Mouse (Mus musculus) ovary, adult 10 weeks (tissue): ENCODE measurements around the gene Ttll9. TPM values are rescaled to one million over a fixed set of nuclear protein-coding genes. Genes with fewer than 3 reads are reported as not detected.

Experiments used
- polyA plus RNA-seq: library from polyadenylated mRNA; stranded (reverse); fragments of 350-450 nt; fragmentation: Illumina TruSeq; extraction: RNeasy Lipid Tissue Mini Kit (QIAGEN cat#74804); gene quantifications from one replicate; pipeline ENCODE4 v1.2.3, GENCODE M21; 2014

Ttll9 gene
- not detected for polyA plus RNA-seq

DNA sequence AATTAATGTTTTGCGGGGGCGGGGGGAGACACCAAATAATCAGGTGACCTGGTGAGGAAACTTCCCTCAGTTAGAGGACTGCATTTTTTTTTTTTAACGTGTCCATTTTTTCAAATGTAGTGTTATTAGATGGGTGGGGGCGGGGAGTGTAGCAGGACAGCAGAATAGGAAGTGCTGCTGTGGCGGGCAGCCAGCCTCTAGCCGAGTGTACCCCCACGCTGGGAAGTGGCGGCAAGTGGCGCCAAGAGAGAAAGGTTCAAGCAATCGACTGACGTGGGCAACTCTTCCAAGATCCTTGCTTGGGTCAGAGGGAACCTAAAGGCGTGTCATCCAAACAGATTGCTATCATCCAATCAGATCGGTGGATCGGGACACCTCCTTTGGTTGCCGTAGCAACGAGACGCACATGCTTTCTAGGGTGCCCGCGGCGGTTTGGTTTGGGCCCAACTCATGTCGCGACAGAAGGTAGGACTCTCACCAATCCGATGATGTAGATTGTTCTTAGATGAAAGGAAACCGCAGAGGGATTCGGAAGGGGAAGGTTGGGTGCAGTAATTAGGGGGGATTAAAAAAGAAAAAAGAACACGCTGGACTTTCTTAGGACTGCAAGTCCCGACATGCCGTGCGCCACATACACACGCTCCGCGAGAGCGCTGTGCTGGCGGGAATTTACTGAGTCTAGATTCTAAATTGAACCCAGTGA is at the start of gene Ttll9:
Ttll9 (plus strand) TSS at position 395 of the 703 bp plus-strand sequence.

DNA sequence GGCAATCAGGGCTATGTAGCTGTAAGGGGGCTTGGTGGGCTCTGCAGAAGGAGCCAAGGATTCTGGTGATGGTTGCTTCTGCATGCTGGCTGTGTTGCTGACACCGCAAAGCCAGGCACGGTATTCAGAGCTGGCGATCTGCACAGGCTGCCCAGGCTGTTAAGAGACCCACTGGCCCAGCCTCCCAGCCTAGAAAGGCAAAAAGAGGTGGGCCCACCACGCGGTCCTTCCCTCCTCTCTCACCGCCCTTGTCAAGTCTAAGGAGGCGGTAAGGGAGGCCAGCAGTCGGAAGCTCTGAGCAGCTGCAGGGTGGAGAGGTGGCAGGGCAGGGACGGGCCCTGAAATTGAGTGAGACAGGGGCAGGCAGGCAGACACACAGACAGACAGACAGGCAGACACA is 29.2 kb upstream of the Ttll9 start, which contains the start of gene Foxs1:
Foxs1 (minus strand) TSS at position 161 of the 400 bp plus-strand sequence.

DNA sequence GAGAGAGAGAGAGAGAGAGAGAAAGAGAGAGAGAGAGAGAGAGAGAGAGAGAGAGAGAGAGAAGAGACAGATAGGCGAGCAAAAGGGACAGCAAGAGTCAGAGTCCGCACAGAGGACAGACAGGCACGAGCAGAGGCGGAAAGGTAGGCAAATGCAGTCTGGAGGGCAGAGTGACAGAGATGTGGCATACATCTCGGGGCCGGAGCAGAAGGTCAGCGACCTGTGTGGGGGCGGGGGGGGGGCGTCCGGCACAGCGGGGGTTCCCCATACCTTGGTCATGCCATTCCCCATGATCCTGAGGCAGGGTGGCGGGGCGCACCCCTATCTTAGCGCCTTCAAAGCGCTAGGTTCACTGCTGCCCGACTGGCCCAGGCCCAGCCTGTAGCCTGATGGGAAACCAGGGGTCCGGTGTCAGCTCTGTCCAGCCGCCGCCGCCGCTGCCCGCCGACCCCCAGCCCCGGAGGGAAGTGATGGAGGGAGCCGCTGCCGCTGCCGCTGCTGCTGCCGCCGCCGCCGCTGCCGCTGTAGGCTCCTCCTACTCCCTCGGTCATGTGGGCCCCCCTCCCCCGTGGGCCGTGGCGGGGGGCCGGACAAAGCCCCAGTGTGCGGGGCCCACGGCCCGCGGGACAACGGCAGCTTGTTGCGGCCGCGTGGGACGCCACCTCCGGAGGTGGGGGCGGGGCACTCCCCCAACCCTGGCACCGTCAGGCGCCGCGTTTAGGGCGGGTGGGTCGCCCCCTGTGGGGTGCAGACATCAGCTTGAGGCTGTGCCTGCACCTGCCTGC is 11.0 kb upstream of the Ttll9 start, which contains the start of gene Dusp15:
Dusp15 (minus strand) TSS at position 634 of the 785 bp plus-strand sequence.

DNA sequence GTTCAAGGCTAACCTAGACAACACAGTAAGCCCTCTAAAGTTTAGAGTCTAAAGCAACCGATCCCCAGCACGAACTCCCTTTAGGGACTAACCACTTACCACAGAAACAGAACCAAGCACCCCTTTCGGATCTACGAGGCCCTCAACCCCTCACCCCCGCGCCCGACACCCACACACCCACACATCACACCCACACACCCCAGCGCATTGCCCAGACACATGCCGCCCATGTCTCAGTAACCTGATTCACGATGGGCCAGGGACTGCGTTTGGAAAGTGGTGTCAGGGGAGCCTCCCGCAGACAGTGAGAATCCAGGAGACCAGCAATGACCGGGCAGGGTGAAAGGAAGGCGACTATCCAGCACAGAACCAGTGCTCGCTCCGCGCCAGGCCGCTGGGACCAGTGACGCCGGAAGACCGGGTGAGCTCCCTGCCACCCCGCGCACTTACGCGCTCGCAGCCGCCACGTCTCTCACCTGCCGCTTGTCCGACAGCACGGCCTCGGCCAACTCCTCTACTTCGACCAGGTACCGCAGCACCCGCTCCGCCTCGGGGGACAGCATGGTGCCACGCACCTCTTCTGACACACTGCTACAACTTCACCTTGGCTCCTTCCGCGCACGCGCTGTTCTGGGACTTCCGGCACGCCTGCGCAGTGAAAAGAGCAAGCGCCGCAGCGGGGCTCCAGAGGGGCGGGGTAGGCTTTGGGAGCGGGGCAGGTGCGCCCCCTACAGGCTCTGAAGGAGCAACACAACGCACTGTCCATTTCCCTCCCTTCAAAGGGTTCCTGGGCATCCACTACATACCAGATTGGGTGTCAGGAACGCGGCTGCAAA is 52.7 kb downstream of the Ttll9 start, which contains the start of gene Pdrg1:
Pdrg1 (minus strand) TSS at position 670 of the 836 bp plus-strand sequence.

DNA sequence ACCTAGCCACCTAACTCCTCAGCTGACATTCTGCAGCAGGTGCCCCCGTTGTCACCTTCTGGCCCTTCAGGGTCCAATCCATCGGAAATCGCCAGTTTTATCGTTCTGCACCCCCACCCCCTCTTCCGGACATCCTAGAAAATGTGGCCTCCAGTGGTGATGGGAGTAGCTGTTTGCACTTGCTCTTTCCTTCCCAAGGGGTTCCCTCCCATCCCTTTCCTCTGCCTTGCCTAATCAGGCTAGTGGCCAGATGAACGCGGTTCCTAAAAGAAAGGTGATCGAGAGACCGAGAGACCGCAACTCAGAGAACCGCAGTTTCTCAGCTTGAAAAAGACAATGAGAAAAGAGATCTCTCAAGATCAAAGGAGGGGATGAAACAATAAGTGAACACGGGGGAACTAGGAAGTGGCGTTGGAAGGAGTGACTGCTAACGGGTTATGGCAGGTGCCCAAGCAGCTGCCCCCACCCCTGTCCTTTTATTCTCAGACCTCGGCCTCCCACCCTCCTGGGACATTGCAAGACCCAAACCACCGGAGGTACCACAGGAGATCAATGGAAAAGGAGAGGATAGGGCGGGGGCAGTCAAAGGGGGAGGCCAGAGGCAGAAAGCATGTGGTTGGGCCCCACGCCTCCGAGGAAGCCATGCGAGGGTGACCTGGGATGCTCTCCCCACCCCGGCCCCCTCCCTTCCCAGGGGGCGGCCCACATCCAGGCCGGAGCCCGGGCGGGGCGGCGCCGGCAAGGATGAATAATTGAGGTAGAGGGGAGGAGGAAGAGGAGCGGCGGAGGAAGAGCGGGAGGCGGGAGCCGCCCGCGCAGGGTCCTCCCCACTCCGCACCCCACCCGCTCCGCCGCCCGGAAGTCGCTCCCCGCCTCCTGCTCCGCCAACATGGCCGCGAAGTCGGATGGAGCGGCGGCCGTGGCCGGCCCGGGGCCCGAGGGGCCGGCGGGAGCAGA is 69.1 kb downstream of the Ttll9 start, which contains the start of gene Xkr7:
Xkr7 (plus strand) TSS at position 727 of the 957 bp plus-strand sequence.

Other genes starting within 250 kb of the Ttll9 start
- gene Id1, start 226.2 kb upstream of the Ttll9 start, polyA plus RNA-seq, result 21.2 TPM
- gene Cox4i2, start 208.3 kb upstream of the Ttll9 start, polyA plus RNA-seq, result not detected
- 28.0 TPM for gene Bcl2l1, start 130.8 kb upstream of the Ttll9 start, polyA plus RNA-seq
- gene Tpx2, start 114.5 kb upstream of the Ttll9 start, polyA plus RNA-seq, result 63.9 TPM
- gene Mylk2, start 51.1 kb upstream of the Ttll9 start, polyA plus RNA-seq, result not detected
- gene Foxs1, start 29.3 kb upstream of the Ttll9 start, polyA plus RNA-seq, result not detected
- not detected for gene Dusp15, start 10.8 kb upstream of the Ttll9 start, polyA plus RNA-seq
- 63.4 TPM for gene Pdrg1, start 52.9 kb downstream of the Ttll9 start, polyA plus RNA-seq
- not detected for gene Xkr7, start 69.4 kb downstream of the Ttll9 start, polyA plus RNA-seq
- 0.54 TPM for gene Ccm2l, start 103.5 kb downstream of the Ttll9 start, polyA plus RNA-seq
- gene Hck, start 146.0 kb downstream of the Ttll9 start, polyA plus RNA-seq, result not detected
- 33.0 TPM for gene Tm9sf4, start 198.8 kb downstream of the Ttll9 start, polyA plus RNA-seq